8 mouse cellular contexts compared by ENCODE assay signal in genomic region chr8:48553791-48554288, GRCm38 (mm10).
DNase-seq lines count a peak whose midpoint lies in the region; ATAC-seq lines count a peak whose summit lies in the region.

No protein-coding gene starts in this region.

- peak overlapping the region; percentile 54 for H3K27ac ChIP-seq in heart, embryonic 11.5 days (ENCODE audit: low read depth, low read length)
- peak overlapping the region; percentile 90 for H3K27ac ChIP-seq in hindbrain, embryonic 15.5 days (replicated peaks)
- H3K27ac ChIP-seq in midbrain, embryonic 14.5 days (replicated peaks; ENCODE audit: low read depth, low read length), result no peak overlapping the region; the same call in 1 of the 2 replicates

- no peaks in the 10 kb centered on the region for H3K9me3 ChIP-seq in heart, embryonic 11.5 days (replicated peaks; ENCODE audit: control insufficient read depth, low read length)
- H3K9me3 ChIP-seq in hindbrain, embryonic 15.5 days, result no peaks in the 10 kb centered on the region
- no peaks in the 10 kb centered on the region for H3K9me3 ChIP-seq in midbrain, embryonic 14.5 days (ENCODE audit: control insufficient read depth, low read length)

- H3K9ac ChIP-seq in heart, embryonic 11.5 days (ENCODE audit: low read depth, low read length), result peak overlapping the region; percentile 70
- H3K9ac ChIP-seq in hindbrain, embryonic 15.5 days, result peak overlapping the region; percentile 61
- peak overlapping the region; percentile 79; the same call in 1 of the 2 replicates for H3K9ac ChIP-seq in midbrain, embryonic 14.5 days (replicated peaks; ENCODE audit: low read length)

- WGBS in heart, embryonic 11.5 days (ENCODE audit: insufficient replicate concordance), result 1% methylated on average over 9 of the region's 9 CpGs
- under 1% methylated on average over 9 of the region's 9 CpGs for WGBS in hindbrain, embryonic 15.5 days
- WGBS in midbrain, embryonic 14.5 days, result 2% methylated on average over 9 of the region's 9 CpGs

- H3K27me3 ChIP-seq in heart, embryonic 11.5 days (ENCODE audit: control insufficient read depth, insufficient read depth, low read length), result no peaks in the 10 kb centered on the region
- H3K27me3 ChIP-seq in hindbrain, embryonic 15.5 days, result no peaks in the 10 kb centered on the region
- no peaks in the 10 kb centered on the region for H3K27me3 ChIP-seq in midbrain, embryonic 14.5 days (ENCODE audit: control insufficient read depth, insufficient read depth, low read length)

- no peaks in the 10 kb centered on the region for H3K36me3 ChIP-seq in heart, embryonic 11.5 days (ENCODE audit: control insufficient read depth, insufficient read depth, low read length)
- H3K36me3 ChIP-seq in hindbrain, embryonic 15.5 days, result no peaks in the 10 kb centered on the region
- no peaks in the 10 kb centered on the region for H3K36me3 ChIP-seq in midbrain, embryonic 14.5 days (ENCODE audit: control insufficient read depth, insufficient read depth, low read length)

- no peak for ATAC-seq in heart, embryonic 11.5 days (replicated peaks; ENCODE audit: insufficient number of reproducible peaks, low FRiP score, low TSS enrichment)
- no peak for ATAC-seq in hindbrain, embryonic 15.5 days (ENCODE audit: low FRiP score, low read depth)
- ATAC-seq in midbrain, embryonic 14.5 days (ENCODE audit: low FRiP score, low TSS enrichment), result no peak

- intact Hi-C loops in heart, postnatal 14 days (cut with DNase I), result loop anchor here (10.0 kb wide), 1 partner anchor 291 kb away; the partner anchor contains the start of gene Tenm3
- intact Hi-C loops in left cerebral cortex, postnatal 4 days (cut with DNase I), result no loop called here

- no peaks in the 10 kb centered on the region for H3K4me1 ChIP-seq in heart, embryonic 11.5 days (ENCODE audit: control insufficient read depth, insufficient read depth, low read length)
- 0 out of 2 replicates have a peak, but pooled peaks cover 10% of the 10 kb centered on the region for H3K4me1 ChIP-seq in hindbrain, embryonic 15.5 days (replicated peaks)
- peaks cover 2% of the 10 kb centered on the region; the same call in 1 of the 2 replicates for H3K4me1 ChIP-seq in midbrain, embryonic 14.5 days (ENCODE audit: control insufficient read depth, insufficient read depth, low read length)

- H3K4me2 ChIP-seq in heart, embryonic 11.5 days, result peak overlapping the region; percentile 87
- peak overlapping the region; percentile 92 for H3K4me2 ChIP-seq in hindbrain, embryonic 15.5 days
- H3K4me2 ChIP-seq in midbrain, embryonic 14.5 days (ENCODE audit: low read length), result peak overlapping the region; percentile 80

- no peak for DNase-seq in heart, postnatal 14 days
- peak; percentile 58 for DNase-seq in embryo, embryonic 9.5 days (ENCODE audit: extremely low spot score)
- DNase-seq in midbrain, embryonic 14.5 days, result peak; percentile 70
- no peak for DNase-seq in ovary, adult 18-20 months (ENCODE audit: low spot score)
- no peak for DNase-seq in right cerebral cortex, postnatal 10 days (ENCODE audit: low spot score in 2 of 2)
- DNase-seq in left cerebral cortex, postnatal 4 days, result no peak

- H3K4me3 ChIP-seq in heart, embryonic 11.5 days (ENCODE audit: low read depth, low read length), result peak overlapping the region; percentile 76
- H3K4me3 ChIP-seq in hindbrain, embryonic 15.5 days, result peak overlapping the region; percentile 63
- peak overlapping the region; percentile 80 for H3K4me3 ChIP-seq in midbrain, embryonic 14.5 days (replicated peaks; ENCODE audit: low read depth, low read length)

Comparison
In these comparisons a context has a peak if more than half of its experiments do, and no peak if none do; other contexts are left out.
1. DNase-seq: peak in embryo, embryonic 9.5 days (single experiment) and midbrain, embryonic 14.5 days (single experiment); none in heart, postnatal 14 days (0 of 2), ovary, adult 18-20 months (single experiment), right cerebral cortex, postnatal 10 days (0 of 2) and left cerebral cortex, postnatal 4 days (single experiment).
2. Peak in every context shown above with its lines, with median percentiles within 50 percentile points of each other: H3K4me2 ChIP-seq, H3K4me3 ChIP-seq and H3K9ac ChIP-seq.